Mouse (Mus musculus) limb, embryonic 14.5 days (tissue): ENCODE data around the gene Spaca7. TPM values are rescaled to one million over a fixed set of nuclear protein-coding genes. Genes with fewer than 3 reads are reported as not detected.

ENCODE experiments used
- ATAC-seq: fragments of 200-750 bp; cut with Nextera tagmentation; 2 replicates; pipeline ENCODE4 v1.8.0; 2017; ENCODE audit warnings: low read depth, moderate number of reproducible peaks, moderate TSS enrichment; ENCODE audit not compliant: low FRiP score
- DNase-seq: peaks from one replicate; pipeline ENCODE4 v3.0.0-alpha.2; 2015; ENCODE audit warnings: low spot score
- H3K27ac ChIP-seq: fragments of 300-500 bp; sonication (generic); replicated peaks from 2 replicates; pipeline ENCODE4 v1.5.1; 2014; ENCODE audit warnings: low read depth, mild to moderate bottlenecking, low read length, moderate library complexity, mixed read lengths
- H3K27me3 ChIP-seq: fragments of 300-500 bp; sonication (generic); 2 replicates; pipeline ENCODE4 v1.6.1; 2014; ENCODE audit warnings: low read length, mixed read lengths; ENCODE audit not compliant: control insufficient read depth, insufficient read depth
- H3K36me3 ChIP-seq: fragments of 300-500 bp; sonication (generic); 2 replicates; pipeline ENCODE4 v1.6.1; 2014; ENCODE audit warnings: mild to moderate bottlenecking, low read length, moderate library complexity, mixed read lengths; ENCODE audit not compliant: control insufficient read depth, insufficient read depth
- H3K4me1 ChIP-seq: fragments of 300-500 bp; sonication (generic); 2 replicates; pipeline ENCODE4 v1.6.1; 2014; ENCODE audit warnings: antibody characterized with exemption, low read length, mixed read lengths; ENCODE audit not compliant: control insufficient read depth, insufficient read depth
- H3K4me2 ChIP-seq: fragments of 300-500 bp; sonication (generic); replicated peaks from 2 replicates; pipeline ENCODE4 v1.6.1; 2014; ENCODE audit warnings: low read depth, mild to moderate bottlenecking, low read length, moderate library complexity; ENCODE audit not compliant: severe bottlenecking
- H3K4me3 ChIP-seq: fragments of 300-500 bp; sonication (generic); replicated peaks from 2 replicates; pipeline ENCODE4 v1.5.1; 2014; ENCODE audit warnings: low read length
- H3K9ac ChIP-seq: fragments of 300-500 bp; sonication (generic); 2 replicates; pipeline ENCODE4 v1.6.1; 2014; ENCODE audit warnings: mild to moderate bottlenecking, low read depth, low read length, moderate library complexity; ENCODE audit not compliant: severe bottlenecking
- H3K9me3 ChIP-seq: fragments of 300-500 bp; sonication (generic); 2 replicates; pipeline ENCODE4 v1.6.1; 2016; ENCODE audit warnings: low read length; ENCODE audit not compliant: control insufficient read depth
- POLR2A ChIP-seq: fragments of 200-500 bp; IDR thresholded peaks from 2 replicates; pipeline ENCODE4 v1.8.0; 2012; ENCODE audit warnings: inconsistent platforms, mild to moderate bottlenecking, moderate library complexity, borderline replicate concordance; ENCODE audit not compliant: insufficient read depth, insufficient read length; ENCODE audit errors: extremely low read depth
- WGBS: fragments of 180-500 bp; shearing (Covaris S2); extraction: QIAGEN DNeasy Blood & Tissue Kit; methylation state at CpG from one replicate; pipeline ENCODE4 v1.1.7; 2014; 5-methylcytosine and 5-hydroxymethylcytosine counted together
- polyA plus RNA-seq, 2 experiments: library from polyadenylated mRNA; depleted of rRNA in 1 of 2; stranded (reverse) in 1 of 2; unstranded in 1 of 2; fragments of >200 nt; fragmentation: Nextera tagmentation in 1 of 2; extraction: Ambion mirVana in 1 of 2; gene quantifications; 2 replicates each; pipeline versions ENCODE4 v1.2.1 to v1.2.3; 2012 to 2014

Spaca7 gene
- polyA plus RNA-seq, 2 experiments = not detected

GRCm38 (mm10) chr8:12629079-12629478 is 56.2 kb downstream of the Spaca7 start:
- Histone ChIP-seq H3K27me3 (no peaks in the 10 kb centered on the region), H3K9me3 (no peaks in the 10 kb centered on the region), H3K9ac (no peak overlapping the region), H3K4me2 (no peak overlapping the region), H3K27ac (no peak overlapping the region), H3K4me3 (no peak overlapping the region), H3K4me1 (peaks cover 6% of the 10 kb centered on the region; the same call in 1 of the 2 replicates), H3K36me3 (peaks cover 46% of the 10 kb centered on the region)
- WGBS = 50% methylated on average over 3 of the region's 3 CpGs
- TF ChIP-seq POLR2A = no peak
- DNase-seq (peak; percentile 53), ATAC-seq (0 out of 2 replicates have a peak, but pooled peaks have one; percentile 65)

GRCm38 (mm10) chr8:12635366-12635765 is 62.5 kb downstream of the Spaca7 start:
- ATAC-seq (no peak), DNase-seq (no peak)
- 72% methylated on average over 2 of the region's 2 CpGs for WGBS
- Histone ChIP-seq H3K9ac (no peak overlapping the region), H3K9me3 (no peaks in the 10 kb centered on the region), H3K4me2 (no peak overlapping the region), H3K4me1 (no peaks in the 10 kb centered on the region), H3K36me3 (peaks cover 85% of the 10 kb centered on the region), H3K27me3 (no peaks in the 10 kb centered on the region), H3K27ac (no peak overlapping the region), H3K4me3 (no peak overlapping the region)
- TF ChIP-seq POLR2A = no peak

- Histone ChIP-seq H3K27ac (no peak overlapping the region), H3K4me2 (no peak overlapping the region), H3K9me3 (no peaks in the 10 kb centered on the region), H3K4me3 (no peak overlapping the region), H3K4me1 (no peaks in the 10 kb centered on the region), H3K9ac (no peak overlapping the region), H3K36me3 (peaks cover 77% of the 10 kb centered on the region), H3K27me3 (no peaks in the 10 kb centered on the region)
- TF ChIP-seq POLR2A = no peak
- no peak for DNase-seq
- WGBS = 90% methylated on average over 11 of the region's 11 CpGs
- ATAC-seq = no peak
Observed at GRCm38 (mm10) chr8:12638446-12638845, 65.6 kb downstream of the Spaca7 start.

- no peak for ATAC-seq
- WGBS = 91% methylated on average over 6 of the region's 6 CpGs
Observed at GRCm38 (mm10) chr8:12641527-12641926, 68.7 kb downstream of the Spaca7 start.

GRCm38 (mm10) chr8:12644341-12644740 is 71.5 kb downstream of the Spaca7 start:
- Histone ChIP-seq H3K36me3 (peaks cover 57% of the 10 kb centered on the region), H3K4me3 (no peak overlapping the region), H3K9ac (no peak overlapping the region), H3K9me3 (no peaks in the 10 kb centered on the region), H3K27me3 (no peaks in the 10 kb centered on the region), H3K27ac (no peak overlapping the region), H3K4me2 (no peak overlapping the region), H3K4me1 (no peaks in the 10 kb centered on the region)
- no peak for TF ChIP-seq POLR2A
- ATAC-seq (no peak), DNase-seq (no peak)
- 95% methylated on average over 8 of the region's 8 CpGs for WGBS

More at GRCm38 (mm10) chr8:12641527-12641926, 68.7 kb downstream of the Spaca7 start:
- H3K36me3 ChIP-seq = peaks cover 65% of the 10 kb centered on the region
- H3K9ac ChIP-seq = no peak overlapping the region
- H3K27me3 ChIP-seq = no peaks in the 10 kb centered on the region
- no peak for DNase-seq
- H3K9me3 ChIP-seq = no peaks in the 10 kb centered on the region
- H3K4me2 ChIP-seq = no peak overlapping the region
- no peaks in the 10 kb centered on the region for H3K4me1 ChIP-seq
- H3K27ac ChIP-seq = no peak overlapping the region
- TF ChIP-seq POLR2A = no peak
- H3K4me3 ChIP-seq = no peak overlapping the region

GRCm38 (mm10) chr8:12644894-12645293 is 72.1 kb downstream of the Spaca7 start:
- WGBS = 85% methylated on average over 7 of the region's 7 CpGs

More at GRCm38 (mm10) chr8:12644894-12645293, 72.1 kb downstream of the Spaca7 start:
- Histone ChIP-seq H3K4me2 (no peak overlapping the region), H3K36me3 (peaks cover 57% of the 10 kb centered on the region), H3K27ac (no peak overlapping the region), H3K4me3 (no peak overlapping the region), H3K9ac (no peak overlapping the region), H3K4me1 (no peaks in the 10 kb centered on the region), H3K9me3 (no peaks in the 10 kb centered on the region), H3K27me3 (no peaks in the 10 kb centered on the region)
- no peak for ATAC-seq
- no peak for DNase-seq
- TF ChIP-seq POLR2A = no peak
